Mouse (Mus musculus) neural tube, embryonic 10.5 days (tissue): ENCODE results near the gene Pgm2.

ENCODE experiments used
- DNase-seq: peaks from one replicate; pipeline ENCODE4 v3.0.0-alpha.2; 2017; ENCODE audit warnings: low spot score; ENCODE audit errors: extremely low spot score

Gene Pgm2

GRCm38 (mm10) chr5:64092748-64093292, at the start of gene Pgm2:
Gene Pgm2, plus strand, starts transcription at chr5:64092950.
- DNase-seq, result peak; percentile 86

- no peak for DNase-seq
Measured at GRCm38 (mm10) chr5:64043694-64044453, 48.9 kb upstream of the Pgm2 start.

GRCm38 (mm10) chr5:64044790-64045189, 48.0 kb upstream of the Pgm2 start:
- no peak for DNase-seq

GRCm38 (mm10) chr5:64045502-64045901, 47.2 kb upstream of the Pgm2 start:
- no peak for DNase-seq

GRCm38 (mm10) chr5:64046995-64047394, 45.8 kb upstream of the Pgm2 start:
- DNase-seq, result no peak

- DNase-seq, result no peak
Measured at GRCm38 (mm10) chr5:64047921-64048320, 44.8 kb upstream of the Pgm2 start.

- DNase-seq, result no peak
Measured at GRCm38 (mm10) chr5:64048605-64049004, 44.1 kb upstream of the Pgm2 start.

GRCm38 (mm10) chr5:64049256-64049655, 43.5 kb upstream of the Pgm2 start:
- no peak for DNase-seq

- no peak for DNase-seq
Measured at GRCm38 (mm10) chr5:64053010-64053409, 39.7 kb upstream of the Pgm2 start.

- DNase-seq, result no peak
Measured at GRCm38 (mm10) chr5:64056210-64056609, 36.5 kb upstream of the Pgm2 start.

GRCm38 (mm10) chr5:64060881-64061280, 31.9 kb upstream of the Pgm2 start:
- DNase-seq, result no peak

- no peak for DNase-seq
Measured at GRCm38 (mm10) chr5:64061643-64062042, 31.1 kb upstream of the Pgm2 start.

- no peak for DNase-seq
Measured at GRCm38 (mm10) chr5:64062882-64063621, 29.7 kb upstream of the Pgm2 start.

GRCm38 (mm10) chr5:64063622-64064355, 29.0 kb upstream of the Pgm2 start:
- DNase-seq, result no peak

GRCm38 (mm10) chr5:64064401-64064800, 28.3 kb upstream of the Pgm2 start:
- DNase-seq, result no peak

- DNase-seq, result no peak
Measured at GRCm38 (mm10) chr5:64065497-64066046, 27.2 kb upstream of the Pgm2 start.

- DNase-seq, result no peak
Measured at GRCm38 (mm10) chr5:64066159-64066558, 26.6 kb upstream of the Pgm2 start.

GRCm38 (mm10) chr5:64067576-64067975, 25.2 kb upstream of the Pgm2 start:
- no peak for DNase-seq

GRCm38 (mm10) chr5:64070081-64070673, 22.6 kb upstream of the Pgm2 start:
- peak; percentile 64 for DNase-seq

- no peak for DNase-seq
Measured at GRCm38 (mm10) chr5:64070742-64071476, 21.8 kb upstream of the Pgm2 start.
